In genomic region chr16:64758561-64759244, GRCm38 (mm10) we compare ENCODE assay signal across 14 mouse cellular contexts. TPM values are rescaled to one million over a fixed set of nuclear protein-coding genes. Genes with fewer than 3 reads are reported as not detected.
A peak's percentile ranks its signal among the peaks of the same experiment; 100 is the strongest.
DNase-seq lines count a peak whose midpoint lies in the region; ATAC-seq and TF ChIP-seq lines count a peak whose summit lies in the region.
"Had no signal": no experiment of that assay in that cellular context is flagged by ENCODE, and none has a peak within 500 bp of the region (broad histone marks: within the 10 kb centered on the region; RNA-seq: fewer than 3 reads in every experiment).

No protein-coding gene starts in this region.

- WGBS in embryonic facial prominence, embryonic 14.5 days = 70% methylated on average over 6 of the region's 6 CpGs
- WGBS in embryonic facial prominence, embryonic 10.5 days = 77% methylated on average over 6 of the region's 6 CpGs
- 25% methylated on average over 6 of the region's 6 CpGs for WGBS in heart, postnatal 0 days

- H3K9me3 ChIP-seq in embryonic facial prominence, embryonic 14.5 days (ENCODE audit: control insufficient read depth, low read length) = peaks cover 9% of the 10 kb centered on the region
- H3K9me3 ChIP-seq in embryonic facial prominence, embryonic 10.5 days = peaks cover 10% of the 10 kb centered on the region
- H3K9me3 ChIP-seq in heart, postnatal 0 days (replicated peaks; ENCODE audit: control insufficient read depth, low read length) = 0 out of 2 replicates have a peak, but pooled peaks cover 7% of the 10 kb centered on the region

- no peaks in the 10 kb centered on the region for H3K79me2 ChIP-seq in myocyte (ENCODE audit: control insufficient read depth, insufficient read depth)

- no peak overlapping the region for H3K4me3 ChIP-seq in embryonic facial prominence, embryonic 14.5 days (ENCODE audit: low read depth, low read length)
- H3K4me3 ChIP-seq in embryonic facial prominence, embryonic 10.5 days = no peak overlapping the region
- no peak overlapping the region for H3K4me3 ChIP-seq in heart, postnatal 0 days (ENCODE audit: low read depth, low read length)
- H3K4me3 ChIP-seq in myocyte = no peak overlapping the region
- H3K4me3 ChIP-seq: hindbrain, embryonic 13.5 days had no signal

- TF ChIP-seq CTCF in heart, postnatal 0 days (IDR thresholded peaks at IDR 0.05; ENCODE audit: low read depth) = no peak

- no peaks in the 10 kb centered on the region for H3K27me3 ChIP-seq in embryonic facial prominence, embryonic 14.5 days (replicated peaks; ENCODE audit: control insufficient read depth, insufficient read depth, low read length)
- H3K27me3 ChIP-seq in embryonic facial prominence, embryonic 10.5 days (replicated peaks; ENCODE audit: low read depth, poor library complexity, severe bottlenecking) = no peaks in the 10 kb centered on the region
- H3K27me3 ChIP-seq in heart, postnatal 0 days (ENCODE audit: control insufficient read depth, insufficient read depth, low read length) = no peaks in the 10 kb centered on the region
- H3K27me3 ChIP-seq in myocyte (ENCODE audit: control insufficient read depth, insufficient read depth, insufficient read length) = no peaks in the 10 kb centered on the region
- H3K27me3 ChIP-seq: hindbrain, embryonic 13.5 days; megakaryocyte, embryonic 14.5 days had no signal

- no peak overlapping the region for H3ac ChIP-seq in myocyte (ENCODE audit: control insufficient read depth, insufficient read length)

- no peak overlapping the region for H3K9ac ChIP-seq in embryonic facial prominence, embryonic 14.5 days (ENCODE audit: low read depth, low read length)
- no peak overlapping the region for H3K9ac ChIP-seq in heart, postnatal 0 days (replicated peaks; ENCODE audit: low read depth, low read length)
- H3K9ac ChIP-seq: hindbrain, embryonic 13.5 days had no signal

- peaks cover 11% of the 10 kb centered on the region for H3K36me3 ChIP-seq in embryonic facial prominence, embryonic 14.5 days (ENCODE audit: control insufficient read depth, insufficient read depth, low read length)
- H3K36me3 ChIP-seq in embryonic facial prominence, embryonic 10.5 days (replicated peaks) = peaks cover 31% of the 10 kb centered on the region
- peaks cover 9% of the 10 kb centered on the region for H3K36me3 ChIP-seq in heart, postnatal 0 days (replicated peaks; ENCODE audit: control insufficient read depth, insufficient read depth, low read length)
- peaks cover 9% of the 10 kb centered on the region for H3K36me3 ChIP-seq in myocyte (ENCODE audit: control insufficient read depth, insufficient read depth)

- no peak for TF ChIP-seq EP300 in heart, postnatal 0 days (IDR thresholded peaks at IDR 0.05; ENCODE audit: low read depth)

- no peaks in the 10 kb centered on the region for H3K4me1 ChIP-seq in embryonic facial prominence, embryonic 14.5 days (ENCODE audit: control insufficient read depth, insufficient read depth, low read length)
- 0 out of 2 replicates have a peak, but pooled peaks cover 4% of the 10 kb centered on the region for H3K4me1 ChIP-seq in embryonic facial prominence, embryonic 10.5 days
- peaks cover 11% of the 10 kb centered on the region; the same call in 1 of the 2 replicates for H3K4me1 ChIP-seq in heart, postnatal 0 days (ENCODE audit: control insufficient read depth, insufficient read depth)
- H3K4me1 ChIP-seq: hindbrain, embryonic 13.5 days had no signal

- intact Hi-C loops in left cerebral cortex, postnatal 4 days (cut with DNase I) = loop anchor here (10.0 kb wide), 1 partner anchor 1246 kb away; no protein-coding TSS in a partner anchor

- no peak overlapping the region for H3K4me2 ChIP-seq in embryonic facial prominence, embryonic 14.5 days (ENCODE audit: low read depth, low read length)
- H3K4me2 ChIP-seq in heart, postnatal 0 days (ENCODE audit: low read depth, low read length) = no peak overlapping the region; the same call in 1 of the 2 replicates
- peak overlapping the region; percentile 46 for H3K4me2 ChIP-seq in myocyte (ENCODE audit: low read depth)
- H3K4me2 ChIP-seq: hindbrain, embryonic 13.5 days had no signal

- DNase-seq in embryonic facial prominence, embryonic 14.5 days (ENCODE audit: low spot score) = peak; percentile 7
- no peak for DNase-seq in embryonic facial prominence, embryonic 10.5 days (ENCODE audit: low spot score)
- DNase-seq in 416B (ENCODE audit: low read depth) = peak; percentile 98
- peak; percentile 68 for DNase-seq in heart, postnatal 0 days (ENCODE audit: low spot score)
- no peak for DNase-seq in cerebellum, postnatal 25 days
- no peak for DNase-seq in left cerebral cortex, postnatal 4 days
- DNase-seq in Muller cell, postnatal 12 days (ENCODE audit: inconsistent ontology term) = no peak
- DNase-seq: adrenal gland, postnatal 10 days; embryo, embryonic 11 days; layer of hippocampus, adult 9-11 months had no signal

- ATAC-seq in embryonic facial prominence, embryonic 14.5 days (ENCODE audit: low read depth) = no peak
- peak; percentile 71 for ATAC-seq in heart, postnatal 0 days (ENCODE audit: insufficient read depth, low read depth)
- ATAC-seq: forebrain, embryonic 14.5 days had no signal

- H3K27ac ChIP-seq in embryonic facial prominence, embryonic 14.5 days (replicated peaks; ENCODE audit: low read depth, low read length) = no peak overlapping the region
- no peak overlapping the region for H3K27ac ChIP-seq in embryonic facial prominence, embryonic 10.5 days (replicated peaks)
- H3K27ac ChIP-seq in heart, postnatal 0 days (ENCODE audit: low read depth) = peak overlapping the region; percentile 60
- H3K27ac ChIP-seq: hindbrain, embryonic 13.5 days had no signal

- TF ChIP-seq POLR2A in myocyte (IDR thresholded peaks at IDR 0.05; ENCODE audit: insufficient read length, low read depth) = no peak

TF ChIP-seq in myocyte, 11 proteins besides CTCF, POLR2A, EP300 and RAD21:
- TF ChIP-seq USF1 (IDR thresholded peaks at IDR 0.05; ENCODE audit: low read depth) (peak; percentile 48), TCF3 (IDR thresholded peaks at IDR 0.05; ENCODE audit: insufficient read length, low read depth) (no peak)

RNA-seq across cellular contexts. Expression of gene 4930453N24Rik, which starts 12.3 kb away (rescaled TPM):
- polyA plus RNA-seq in embryonic facial prominence, embryonic 14.5 days (2014; fragmentation: Nextera tagmentation; extraction: Ambion mirVana) = 27.1 and 27.5 TPM in 2 replicates
- polyA plus RNA-seq in embryonic facial prominence, embryonic 10.5 days (2016; fragmentation: Nextera tagmentation; extraction: Ambion mirVana) = 29.2 and 31.3 TPM in 2 replicates
- 11.9 and 12.2 TPM in 2 replicates for total RNA-seq in heart, postnatal 0 days (2014; rRNA removed; ENCODE audit: low replicate concordance)
- 17.7 and 19.2 TPM in 2 replicates for polyA plus RNA-seq in heart, postnatal 0 days (2015; fragmentation: Nextera tagmentation; extraction: Ambion mirVana)
- 16.3 TPM for polyA plus RNA-seq in myocyte (2012; fragmentation: generic; extraction: Trizol)
- 10 to 100 TPM; 20.5 to 23.3 TPM for total RNA-seq in left cerebral cortex, postnatal 4 days (2021)

Comparison
In these comparisons a context has a peak if more than half of its experiments do, and no peak if none do; other contexts are left out.
1. DNase-seq: peak in embryonic facial prominence, embryonic 14.5 days (single experiment), 416B (single experiment) and heart, postnatal 0 days (single experiment); none in embryonic facial prominence, embryonic 10.5 days (single experiment), cerebellum, postnatal 25 days (0 of 2), left cerebral cortex, postnatal 4 days (single experiment) and Muller cell, postnatal 12 days (single experiment).